Mouse (Mus musculus): Measurements from ENCODE around the gene Il18.

DNA sequence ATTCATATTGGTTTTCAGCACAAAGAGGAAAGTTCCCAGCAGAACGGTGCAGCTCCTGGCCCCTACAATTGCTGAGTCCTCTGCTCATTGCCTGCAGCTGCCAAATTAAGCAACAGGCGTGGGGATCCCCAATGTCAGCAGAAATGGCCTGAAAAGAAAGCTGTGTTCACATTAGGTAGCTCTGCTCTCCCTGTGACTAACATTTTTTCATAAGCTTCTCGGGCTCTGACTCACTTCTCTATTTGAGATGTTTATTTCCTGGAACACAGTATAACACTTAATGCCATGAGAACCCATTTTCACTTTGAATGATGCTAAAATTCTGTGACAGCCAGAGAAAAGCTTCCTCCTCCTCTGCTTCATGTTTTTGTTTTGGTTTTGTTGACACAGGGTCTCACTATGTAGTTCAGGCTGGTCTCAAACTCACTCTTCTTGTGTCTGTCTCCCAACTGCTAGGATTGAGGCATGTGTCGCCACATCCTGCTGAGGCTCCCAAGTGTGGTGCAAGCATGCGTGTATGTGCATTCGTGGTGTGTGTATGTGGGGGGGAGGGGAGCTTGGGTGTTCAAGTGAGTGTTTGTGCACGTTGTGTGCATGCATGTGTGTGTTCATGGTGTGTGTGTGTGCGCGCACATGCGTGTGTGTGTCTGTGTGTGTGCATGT, 36.4 kb downstream of the Il18 start:
- TF ChIP-seq POLR2A (IDR thresholded peaks at IDR 0.05; ENCODE audit: extremely low read depth, insufficient read depth, low read length) (no peak), CTCF (IDR thresholded peaks at IDR 0.05; ENCODE audit: extremely low read depth, insufficient read depth, low read length) (no peak)

Measured in cortical plate, adult 2 months (tissue).